Mouse (Mus musculus): Measurements from ENCODE around the gene Enc1.

- no peak for TF ChIP-seq CTCF (IDR thresholded peaks at IDR 0.05; ENCODE audit: extremely low read depth, insufficient read depth, low read length)
- no peak for TF ChIP-seq POLR2A (IDR thresholded peaks at IDR 0.05; ENCODE audit: extremely low read depth, insufficient read depth, low read length)
Observed at GRCm38 (mm10) chr13:97196186-97196924, 44.5 kb upstream of the Enc1 start.

Data from cortical plate, adult 2 months (tissue).